Mouse (Mus musculus): ENCODE data around the gene Gsdmc3.
"Not testable (repeated sequence)": the region's sequence is repeated elsewhere in the genome, so short reads cannot be mapped to it uniquely, and the experiment has no call there.

Gene Gsdmc3

DNA sequence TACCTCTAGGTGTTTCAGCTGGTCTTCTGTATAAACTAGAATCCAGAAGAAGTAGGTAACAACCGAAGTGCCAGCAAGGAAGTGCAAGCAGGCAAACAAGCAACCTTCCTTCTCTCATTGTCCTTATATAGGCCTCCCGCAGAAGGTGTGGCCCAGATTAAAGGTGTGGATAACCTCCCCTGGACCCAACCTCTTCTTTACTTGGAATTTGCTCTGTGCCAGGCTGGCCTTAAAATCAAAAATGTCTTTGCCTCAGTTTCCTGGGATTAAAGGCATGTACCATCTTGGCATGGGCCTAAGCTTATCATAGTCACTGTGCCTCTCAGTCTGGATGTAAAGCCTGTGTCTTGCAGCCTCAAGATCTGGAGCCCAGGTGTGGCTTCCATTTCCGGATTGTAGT is at the start of gene Gsdmc3:
Gsdmc3 (minus strand) TSS at position 101 of the 400 bp plus-strand sequence.
- not testable (repeated sequence) for DNase-seq (ENCODE audit: low read depth, low spot score)

DNA sequence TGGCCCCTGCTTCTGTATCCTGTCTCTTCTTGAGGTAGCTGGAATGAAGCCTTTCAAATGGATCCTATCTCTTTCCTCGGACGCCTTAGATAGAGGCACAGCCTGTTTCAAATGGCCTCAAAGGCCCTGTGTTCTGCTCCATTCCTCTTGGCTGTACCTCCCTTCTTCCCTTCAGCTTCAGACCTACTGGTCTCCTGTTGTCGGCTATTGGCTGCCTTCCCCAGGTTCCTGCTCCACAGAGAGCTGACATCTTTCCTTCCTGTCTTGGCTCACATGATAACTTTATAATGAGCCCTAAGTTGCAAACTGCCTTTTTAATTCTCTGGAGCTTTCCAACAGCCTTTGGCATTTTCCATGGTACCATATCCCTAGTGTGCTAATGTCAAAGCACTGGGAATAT is 47.8 kb upstream of the Gsdmc3 start:
- DNase-seq (ENCODE audit: low read depth, low spot score), result no peak

DNA sequence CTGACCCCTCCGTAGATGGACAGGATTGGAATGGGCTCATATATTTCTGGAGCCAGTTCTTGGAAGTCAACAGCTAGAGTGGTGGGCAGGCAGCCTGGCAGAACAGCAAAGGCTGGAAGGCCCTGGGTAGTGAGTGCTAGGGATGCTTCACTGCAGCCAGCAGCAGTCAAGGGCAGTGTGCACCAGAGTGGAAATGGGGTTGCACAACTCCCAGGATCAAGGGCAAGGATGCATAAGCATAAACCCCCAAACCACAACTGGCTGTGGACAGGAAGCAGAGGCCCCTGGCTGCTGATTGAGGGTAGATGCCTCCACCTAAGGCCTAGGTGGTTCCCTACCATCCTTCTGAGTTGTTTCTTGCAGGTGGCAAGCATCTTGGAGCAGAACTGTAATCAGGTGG is 46.1 kb upstream of the Gsdmc3 start:
- DNase-seq (ENCODE audit: low read depth, low spot score), result no peak

DNA sequence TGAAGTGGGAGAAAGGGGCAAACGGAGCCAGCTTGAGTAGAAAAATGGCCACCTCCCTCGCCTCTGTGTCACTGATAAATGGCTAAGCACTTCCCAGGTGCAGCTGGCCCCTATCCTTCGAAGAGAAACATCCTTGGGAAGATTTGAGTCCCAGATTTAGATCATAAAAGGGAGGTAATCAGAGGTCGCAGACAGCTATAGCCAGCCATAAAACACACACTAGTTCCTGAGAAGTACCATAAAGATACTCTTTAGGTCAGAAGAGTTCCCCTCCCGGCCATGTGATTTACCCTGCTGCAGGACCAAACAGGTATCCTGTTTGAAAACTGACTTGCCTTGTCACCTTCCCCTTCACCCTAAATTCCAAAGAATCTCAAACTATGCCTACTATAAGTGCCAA is 43.3 kb upstream of the Gsdmc3 start:
- DNase-seq (ENCODE audit: low read depth, low spot score), result not testable (repeated sequence)

DNA sequence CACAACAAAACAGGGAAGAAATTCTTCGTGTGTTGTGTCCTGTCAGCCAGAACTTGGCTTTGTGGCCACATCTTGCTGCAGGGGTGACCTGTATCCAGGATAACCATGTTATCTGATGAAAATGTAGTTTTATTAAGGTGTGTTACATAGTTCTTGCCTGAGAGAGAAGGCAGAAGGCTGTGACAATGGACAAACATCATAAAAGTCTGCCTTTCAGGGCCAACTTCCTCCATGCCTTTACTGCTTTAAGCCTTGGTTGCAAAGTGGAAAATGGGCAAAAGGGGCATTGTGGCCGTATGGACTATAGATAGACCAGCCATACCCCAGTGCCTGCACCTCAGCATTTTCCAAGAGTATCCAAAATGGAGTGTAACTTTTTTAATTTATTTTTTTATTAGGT is 41.4 kb upstream of the Gsdmc3 start:
- DNase-seq (ENCODE audit: low read depth, low spot score), result not testable (repeated sequence)

DNA sequence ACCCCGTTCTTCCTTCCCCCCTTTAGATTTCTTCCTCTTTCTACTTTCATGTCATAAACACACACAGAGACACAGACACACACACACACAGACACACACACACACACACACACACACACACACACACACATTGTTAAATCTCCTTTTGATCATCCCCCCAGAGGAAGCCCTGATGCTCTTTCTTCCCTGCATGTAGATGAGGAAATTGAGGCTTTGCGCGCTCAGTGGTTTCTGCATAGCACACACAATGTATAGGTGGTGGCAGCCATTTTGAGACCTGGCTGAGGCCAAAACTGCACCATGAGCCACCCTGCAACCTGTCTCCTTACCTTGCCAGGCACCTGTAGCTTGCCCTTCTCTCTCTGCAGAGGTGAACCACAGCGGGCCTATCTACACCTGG is 38.2 kb upstream of the Gsdmc3 start:
- not testable (repeated sequence) for DNase-seq (ENCODE audit: low read depth, low spot score)

DNA sequence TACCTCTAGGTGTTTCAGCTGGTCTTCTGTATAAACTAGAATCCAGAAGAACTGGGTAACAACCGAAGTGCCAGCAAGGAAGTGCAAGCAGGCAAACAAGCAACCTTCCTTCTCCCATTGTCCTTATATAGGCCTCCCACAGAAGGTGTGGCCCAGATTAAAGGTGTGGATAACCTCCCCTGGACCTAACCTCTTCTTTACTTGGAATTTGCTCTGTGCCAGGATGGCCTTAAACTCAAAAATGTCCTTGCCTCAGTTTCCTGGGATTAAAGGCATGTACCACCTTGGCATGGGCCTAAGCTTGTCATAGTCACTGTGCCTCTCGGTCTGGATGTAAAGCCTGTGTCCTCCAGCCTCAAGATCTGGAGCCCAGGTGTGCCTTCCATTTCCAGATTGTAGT is 33.8 kb upstream of the Gsdmc3 start, which contains the start of gene Gsdmc4:
Gsdmc4 (minus strand) TSS at position 101 of the 400 bp plus-strand sequence.
- not testable (repeated sequence) for DNase-seq (ENCODE audit: low read depth, low spot score)

DNA sequence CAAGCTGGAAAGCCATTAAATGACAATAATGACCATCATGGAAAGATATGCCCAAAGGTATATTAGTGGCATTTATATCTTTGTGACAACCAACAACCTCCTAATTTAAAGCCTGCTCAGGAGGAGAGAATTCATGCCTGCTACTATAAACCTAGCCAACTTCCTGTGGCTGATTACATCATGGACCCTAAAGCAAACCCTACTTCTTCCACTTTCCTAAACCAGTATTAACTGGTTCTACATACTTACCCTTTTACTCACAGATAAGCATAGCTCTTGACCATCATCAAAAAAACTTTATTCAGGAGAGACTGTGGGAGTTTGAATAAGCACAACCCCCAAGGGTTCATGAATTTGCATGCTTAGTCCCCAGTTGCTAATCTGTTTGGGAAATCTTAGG is 31.5 kb upstream of the Gsdmc3 start:
- DNase-seq (ENCODE audit: low read depth, low spot score), result not testable (repeated sequence)

DNA sequence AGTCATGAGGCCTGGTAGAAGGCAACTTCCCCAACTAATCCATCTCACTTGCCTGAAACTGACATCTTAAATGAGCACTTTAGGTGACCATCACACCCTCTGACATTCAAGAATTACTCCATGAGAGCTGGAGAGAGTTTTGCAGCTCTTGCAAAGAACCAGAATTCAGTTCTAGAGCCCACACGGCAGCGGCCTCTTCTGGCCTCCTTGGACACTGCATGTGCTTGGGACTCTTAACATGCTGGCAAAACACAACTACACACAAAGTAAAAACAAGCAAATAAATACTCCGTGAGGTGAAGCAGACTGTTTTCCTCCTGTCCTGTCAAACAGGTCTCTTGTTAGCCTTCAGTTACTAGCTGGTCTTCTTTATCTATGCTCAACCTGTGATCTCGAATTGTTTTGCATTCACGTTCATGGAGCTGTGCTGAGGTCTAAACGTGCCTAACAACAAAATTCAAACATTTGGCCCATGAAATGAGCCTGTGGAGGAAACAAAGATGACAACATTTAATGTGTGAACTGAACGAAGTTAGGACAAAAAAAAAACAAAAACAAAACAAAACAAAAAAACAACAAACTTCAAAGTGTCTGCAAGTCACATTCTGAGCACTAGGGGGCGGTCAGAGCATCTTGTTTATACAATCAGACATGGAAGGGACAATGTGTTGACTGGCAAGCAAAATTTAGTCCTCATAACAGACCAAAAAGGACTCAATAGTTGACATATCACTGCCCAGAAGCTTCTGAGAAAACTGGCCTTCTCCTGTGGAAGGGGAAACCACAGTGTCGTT is 17.4 kb upstream of the Gsdmc3 start:
- peak; percentile 26 for DNase-seq (ENCODE audit: low read depth, low spot score)

DNA sequence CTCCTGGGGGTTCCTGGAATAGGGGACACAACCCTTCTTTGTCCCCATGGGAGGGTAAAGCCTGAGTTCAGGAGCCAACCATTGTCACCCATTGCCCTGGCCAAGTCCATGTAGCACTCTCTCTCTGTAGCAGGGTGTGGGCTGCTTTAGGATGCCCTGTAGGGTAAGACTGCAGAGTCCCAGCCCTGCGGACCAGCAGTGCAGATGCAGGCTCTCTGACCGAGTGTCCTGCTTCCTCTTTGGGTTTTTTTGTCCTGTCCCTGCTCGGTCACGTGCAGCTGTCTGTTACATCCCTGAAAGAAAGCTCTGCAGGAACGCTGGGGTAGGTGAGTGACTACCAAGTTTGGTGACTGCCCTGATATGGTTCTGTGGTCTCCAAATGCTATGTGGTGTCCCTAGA is 10.1 kb upstream of the Gsdmc3 start:
- not testable (repeated sequence) for DNase-seq (ENCODE audit: low read depth, low spot score)

DNA sequence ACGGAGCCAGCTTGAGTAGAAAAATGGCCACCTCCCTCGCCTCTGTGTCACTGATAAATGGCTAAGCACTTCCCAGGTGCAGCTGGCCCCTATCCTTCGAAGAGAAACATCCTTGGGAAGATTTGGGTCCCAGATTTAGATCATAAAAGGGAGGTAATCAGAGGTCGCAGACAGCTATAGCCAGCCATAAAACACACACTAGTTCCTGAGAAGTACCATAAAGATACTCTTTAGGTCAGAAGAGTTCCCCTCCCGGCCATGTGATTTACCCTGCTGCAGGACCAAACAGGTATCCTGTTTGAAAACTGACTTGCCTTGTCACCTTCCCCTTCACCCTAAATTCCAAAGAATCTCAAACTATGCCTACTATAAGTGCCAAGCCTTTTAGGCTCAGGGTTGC is 9.6 kb upstream of the Gsdmc3 start:
- DNase-seq (ENCODE audit: low read depth, low spot score), result not testable (repeated sequence)

DNA sequence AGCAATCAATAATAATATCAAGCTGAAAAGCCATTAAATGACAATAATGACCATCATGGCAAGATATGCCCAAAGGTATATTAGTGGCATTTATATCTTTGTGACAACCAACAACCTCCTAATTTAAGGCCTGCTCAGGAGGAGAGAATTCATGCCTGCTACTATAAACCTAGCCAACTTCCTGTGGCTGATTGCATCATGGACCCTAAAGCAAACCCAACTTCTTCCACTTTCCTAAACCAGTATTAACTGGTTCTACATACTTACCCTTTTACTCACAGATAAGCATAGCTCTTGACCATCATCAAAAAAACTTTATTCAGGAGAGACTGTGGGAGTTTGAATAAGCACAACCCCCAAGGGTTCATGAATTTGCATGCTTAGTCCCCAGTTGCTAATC is 2.2 kb downstream of the Gsdmc3 start:
- DNase-seq (ENCODE audit: low read depth, low spot score), result not testable (repeated sequence)

DNA sequence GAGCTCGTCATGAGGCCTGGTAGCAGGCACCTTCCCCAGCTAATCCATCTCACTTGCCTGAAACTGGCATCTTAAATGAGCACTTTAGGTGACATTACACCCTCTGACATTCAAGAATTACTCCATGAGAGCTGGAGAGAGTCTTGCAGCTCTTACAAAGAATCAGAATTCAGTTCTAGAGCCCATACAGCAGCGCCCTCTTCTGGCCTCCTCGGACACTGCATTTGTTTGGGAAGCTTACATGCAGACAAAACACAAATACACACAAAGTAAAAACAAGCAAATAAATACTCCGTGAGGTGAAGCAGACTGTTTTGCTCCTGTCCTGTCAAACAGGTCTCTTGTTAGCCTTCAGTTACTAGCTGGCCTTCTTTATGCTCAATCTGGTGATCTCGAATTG is 16.4 kb downstream of the Gsdmc3 start:
- DNase-seq (ENCODE audit: low read depth, low spot score), result peak; percentile 12
